Mouse (Mus musculus): ENCODE data around the gene Atxn1. TPM values are rescaled to one million over a fixed set of nuclear protein-coding genes. Genes with fewer than 3 reads are reported as not detected.
A peak's percentile ranks its signal among the peaks of the same experiment; 100 is the strongest.

Atxn1 gene
- polyA plus RNA-seq, 1 experiment, result 16.7 TPM

- no peak for DNase-seq
- 78% methylated on average over 5 of the region's 5 CpGs for WGBS
- Histone ChIP-seq H3K4me1 (ENCODE audit: control insufficient read depth, insufficient read depth, low read length) (no peaks in the 10 kb centered on the region; the same call in 1 of the 2 replicates), H3K4me3 (replicated peaks; ENCODE audit: extremely low read depth, low read depth, low read length) (no peak overlapping the region)
- TF ChIP-seq CTCF (IDR thresholded peaks at IDR 0.05; ENCODE audit: insufficient read depth, low read length), result no peak
- TF ChIP-seq POLR2A (IDR thresholded peaks at IDR 0.05; ENCODE audit: borderline replicate concordance, extremely low read depth, low read depth, low read length), result no peak
Observed at GRCm38 (mm10) chr13:45722885-45723284, 241.9 kb downstream of the Atxn1 start.

- DNase-seq, result no peak
- TF ChIP-seq POLR2A (IDR thresholded peaks at IDR 0.05; ENCODE audit: borderline replicate concordance, extremely low read depth, low read depth, low read length) (no peak), CTCF (IDR thresholded peaks at IDR 0.05; ENCODE audit: insufficient read depth, low read length) (no peak)
- WGBS, result 41% methylated on average over 8 of the region's 8 CpGs
- no peaks in the 10 kb centered on the region; the same call in 1 of the 2 replicates for H3K4me1 ChIP-seq (ENCODE audit: control insufficient read depth, insufficient read depth, low read length)
- no peak overlapping the region for H3K4me3 ChIP-seq (replicated peaks; ENCODE audit: extremely low read depth, low read depth, low read length)
Observed at GRCm38 (mm10) chr13:45721621-45722020, 243.2 kb downstream of the Atxn1 start.

GRCm38 (mm10) chr13:45718850-45719249 lies 246.0 kb downstream of the Atxn1 start:
- 48% methylated on average over 3 of the region's 3 CpGs for WGBS
- DNase-seq, result no peak
- no peaks in the 10 kb centered on the region; the same call in 1 of the 2 replicates for H3K4me1 ChIP-seq (ENCODE audit: control insufficient read depth, insufficient read depth, low read length)
- TF ChIP-seq CTCF (IDR thresholded peaks at IDR 0.05; ENCODE audit: insufficient read depth, low read length), result no peak
- TF ChIP-seq POLR2A (IDR thresholded peaks at IDR 0.05; ENCODE audit: borderline replicate concordance, extremely low read depth, low read depth, low read length), result no peak
- H3K4me3 ChIP-seq (replicated peaks; ENCODE audit: extremely low read depth, low read depth, low read length), result no peak overlapping the region

GRCm38 (mm10) chr13:45715583-45716180 lies 249.1 kb downstream of the Atxn1 start:
- Histone ChIP-seq H3K4me1 (ENCODE audit: control insufficient read depth, insufficient read depth, low read length) (no peaks in the 10 kb centered on the region; the same call in 1 of the 2 replicates), H3K4me3 (replicated peaks; ENCODE audit: extremely low read depth, low read depth, low read length) (no peak overlapping the region)
- WGBS, result 41% methylated on average over 7 of the region's 7 CpGs
- no peak for DNase-seq
- TF ChIP-seq CTCF (IDR thresholded peaks at IDR 0.05; ENCODE audit: insufficient read depth, low read length), result no peak
- no peak for TF ChIP-seq POLR2A (IDR thresholded peaks at IDR 0.05; ENCODE audit: borderline replicate concordance, extremely low read depth, low read depth, low read length)

GRCm38 (mm10) chr13:45710041-45710440 lies 254.8 kb downstream of the Atxn1 start:
- DNase-seq, result no peak
- Histone ChIP-seq H3K4me1 (ENCODE audit: control insufficient read depth, insufficient read depth, low read length) (no peaks in the 10 kb centered on the region), H3K4me3 (replicated peaks; ENCODE audit: extremely low read depth, low read depth, low read length) (no peak overlapping the region)
- TF ChIP-seq POLR2A (IDR thresholded peaks at IDR 0.05; ENCODE audit: borderline replicate concordance, extremely low read depth, low read depth, low read length) (no peak), CTCF (IDR thresholded peaks at IDR 0.05; ENCODE audit: insufficient read depth, low read length) (no peak)
- 87% methylated on average over 8 of the region's 8 CpGs for WGBS

GRCm38 (mm10) chr13:45709402-45709801 lies 255.4 kb downstream of the Atxn1 start:
- 69% methylated on average over 11 of the region's 11 CpGs for WGBS
- Histone ChIP-seq H3K4me3 (replicated peaks; ENCODE audit: extremely low read depth, low read depth, low read length) (no peak overlapping the region), H3K4me1 (ENCODE audit: control insufficient read depth, insufficient read depth, low read length) (no peaks in the 10 kb centered on the region)
- no peak for TF ChIP-seq POLR2A (IDR thresholded peaks at IDR 0.05; ENCODE audit: borderline replicate concordance, extremely low read depth, low read depth, low read length)
- TF ChIP-seq CTCF (IDR thresholded peaks at IDR 0.05; ENCODE audit: insufficient read depth, low read length), result no peak
- no peak for DNase-seq

GRCm38 (mm10) chr13:45701296-45701790 lies 263.5 kb downstream of the Atxn1 start:
- no peak for DNase-seq
- TF ChIP-seq POLR2A (IDR thresholded peaks at IDR 0.05; ENCODE audit: borderline replicate concordance, extremely low read depth, low read depth, low read length) (no peak), CTCF (IDR thresholded peaks at IDR 0.05; ENCODE audit: insufficient read depth, low read length) (no peak)
- 64% methylated on average over 7 of the region's 7 CpGs for WGBS
- Histone ChIP-seq H3K4me1 (ENCODE audit: control insufficient read depth, insufficient read depth, low read length) (no peaks in the 10 kb centered on the region), H3K4me3 (replicated peaks; ENCODE audit: extremely low read depth, low read depth, low read length) (no peak overlapping the region)

- WGBS, result 65% methylated on average over 3 of the region's 3 CpGs
- no peak overlapping the region for H3K4me3 ChIP-seq (replicated peaks; ENCODE audit: extremely low read depth, low read depth, low read length)
- H3K4me1 ChIP-seq (ENCODE audit: control insufficient read depth, insufficient read depth, low read length), result 0 out of 2 replicates have a peak, but pooled peaks cover under 1% of the 10 kb centered on the region
- no peak for DNase-seq
- TF ChIP-seq POLR2A (IDR thresholded peaks at IDR 0.05; ENCODE audit: borderline replicate concordance, extremely low read depth, low read depth, low read length) (no peak), CTCF (IDR thresholded peaks at IDR 0.05; ENCODE audit: insufficient read depth, low read length) (no peak)
Observed at GRCm38 (mm10) chr13:45698982-45699381, 265.8 kb downstream of the Atxn1 start.

GRCm38 (mm10) chr13:45696009-45696408 lies 268.8 kb downstream of the Atxn1 start:
- TF ChIP-seq CTCF (IDR thresholded peaks at IDR 0.05; ENCODE audit: insufficient read depth, low read length) (0 out of 2 replicates have a peak, but pooled peaks have one; percentile 1), POLR2A (IDR thresholded peaks at IDR 0.05; ENCODE audit: borderline replicate concordance, extremely low read depth, low read depth, low read length) (no peak)
- Histone ChIP-seq H3K4me3 (replicated peaks; ENCODE audit: extremely low read depth, low read depth, low read length) (no peak overlapping the region), H3K4me1 (ENCODE audit: control insufficient read depth, insufficient read depth, low read length) (peaks cover 7% of the 10 kb centered on the region; the same call in 1 of the 2 replicates)
- WGBS, result 94% methylated on average over 6 of the region's 6 CpGs
- no peak for DNase-seq

- 53% methylated on average over 12 of the region's 12 CpGs for WGBS
- peak; percentile 60 for DNase-seq
- TF ChIP-seq CTCF (IDR thresholded peaks at IDR 0.05; ENCODE audit: insufficient read depth, low read length), result no peak
- no peak for TF ChIP-seq POLR2A (IDR thresholded peaks at IDR 0.05; ENCODE audit: borderline replicate concordance, extremely low read depth, low read depth, low read length)
- Histone ChIP-seq H3K4me3 (replicated peaks; ENCODE audit: extremely low read depth, low read depth, low read length) (no peak overlapping the region), H3K4me1 (ENCODE audit: control insufficient read depth, insufficient read depth, low read length) (peaks cover 7% of the 10 kb centered on the region; the same call in 1 of the 2 replicates)
Observed at GRCm38 (mm10) chr13:45694921-45695437, 269.8 kb downstream of the Atxn1 start.

Data from lung, adult 2 months (tissue).